Mouse (Mus musculus) heart, postnatal 0 days (tissue): ENCODE data around the gene Abraxas2. TPM values are rescaled to one million over a fixed set of nuclear protein-coding genes. Genes with fewer than 3 reads are reported as not detected.

Source experiments
- ATAC-seq: fragments of 200-750 bp; cut with Nextera tagmentation; 2 replicates; pipeline ENCODE4 v1.8.0; 2017; ENCODE audit warnings: low read depth, moderate number of reproducible peaks, moderate library complexity; ENCODE audit not compliant: insufficient read depth
- DNase-seq: peaks from one replicate; pipeline ENCODE4 v3.0.0-alpha.2; 2016; ENCODE audit warnings: low spot score
- H3K27ac ChIP-seq: fragments of 300-500 bp; sonication (generic); 2 replicates; pipeline ENCODE4 v1.5.1; 2014; ENCODE audit warnings: low read depth, mild to moderate bottlenecking
- H3K27me3 ChIP-seq: fragments of 300-500 bp; sonication (generic); 2 replicates; pipeline ENCODE4 v1.6.1; 2014; ENCODE audit warnings: low read length, mixed read lengths; ENCODE audit not compliant: control insufficient read depth, insufficient read depth
- H3K36me3 ChIP-seq: fragments of 300-500 bp; sonication (generic); replicated peaks from 2 replicates; pipeline ENCODE4 v1.6.1; 2014; ENCODE audit warnings: low read length, mixed read lengths; ENCODE audit not compliant: control insufficient read depth, insufficient read depth
- H3K4me1 ChIP-seq: fragments of 300-500 bp; sonication (generic); 2 replicates; pipeline ENCODE4 v1.6.1; 2014; ENCODE audit warnings: antibody characterized with exemption; ENCODE audit not compliant: control insufficient read depth, insufficient read depth
- H3K4me2 ChIP-seq: fragments of 300-500 bp; sonication (generic); 2 replicates; pipeline ENCODE4 v1.6.1; 2014; ENCODE audit warnings: low read depth, mild to moderate bottlenecking, low read length, moderate library complexity
- H3K4me3 ChIP-seq: fragments of 300-500 bp; sonication (generic); 2 replicates; pipeline ENCODE4 v1.5.1; 2014; ENCODE audit warnings: low read depth, low read length
- H3K9ac ChIP-seq: fragments of 300-500 bp; sonication (generic); replicated peaks from 2 replicates; pipeline ENCODE4 v1.6.1; 2014; ENCODE audit warnings: low read depth, low read length, mixed read lengths
- H3K9me3 ChIP-seq: fragments of 300-500 bp; sonication (generic); replicated peaks from 2 replicates; pipeline ENCODE4 v1.6.1; 2016; ENCODE audit warnings: low read length; ENCODE audit not compliant: control insufficient read depth
- CTCF ChIP-seq: IDR thresholded peaks from 2 replicates; pipeline ENCODE4 v1.5.1; 2016; ENCODE audit warnings: antibody characterized with exemption, control low read depth, low read depth
- EP300 ChIP-seq: IDR thresholded peaks from 2 replicates; pipeline ENCODE4 v1.6.1; 2016; ENCODE audit warnings: antibody characterized with exemption, low read depth
- WGBS: fragments of 180-500 bp; shearing (Covaris S2); extraction: QIAGEN DNeasy Blood & Tissue Kit; methylation state at CpG from one replicate; pipeline ENCODE4 v1.1.7; 2014; 5-methylcytosine and 5-hydroxymethylcytosine counted together
- polyA plus RNA-seq: library from polyadenylated mRNA; unstranded; fragments of >200 nt; fragmentation: Nextera tagmentation; extraction: Ambion mirVana; gene quantifications from 2 replicates; pipeline ENCODE4 v1.2.1, GENCODE M21; 2015
- total RNA-seq: library from RNA; depleted of rRNA; stranded (reverse); fragments of >200 nt; gene quantifications from 2 replicates; pipeline ENCODE4 v1.2.3, GENCODE M21; 2014; ENCODE audit warnings: low replicate concordance; rRNA removed

Gene Abraxas2
- total and polyA plus RNA-seq, 2 experiments from 2014 or later: 24.1 to 25.7 TPM

DNA sequence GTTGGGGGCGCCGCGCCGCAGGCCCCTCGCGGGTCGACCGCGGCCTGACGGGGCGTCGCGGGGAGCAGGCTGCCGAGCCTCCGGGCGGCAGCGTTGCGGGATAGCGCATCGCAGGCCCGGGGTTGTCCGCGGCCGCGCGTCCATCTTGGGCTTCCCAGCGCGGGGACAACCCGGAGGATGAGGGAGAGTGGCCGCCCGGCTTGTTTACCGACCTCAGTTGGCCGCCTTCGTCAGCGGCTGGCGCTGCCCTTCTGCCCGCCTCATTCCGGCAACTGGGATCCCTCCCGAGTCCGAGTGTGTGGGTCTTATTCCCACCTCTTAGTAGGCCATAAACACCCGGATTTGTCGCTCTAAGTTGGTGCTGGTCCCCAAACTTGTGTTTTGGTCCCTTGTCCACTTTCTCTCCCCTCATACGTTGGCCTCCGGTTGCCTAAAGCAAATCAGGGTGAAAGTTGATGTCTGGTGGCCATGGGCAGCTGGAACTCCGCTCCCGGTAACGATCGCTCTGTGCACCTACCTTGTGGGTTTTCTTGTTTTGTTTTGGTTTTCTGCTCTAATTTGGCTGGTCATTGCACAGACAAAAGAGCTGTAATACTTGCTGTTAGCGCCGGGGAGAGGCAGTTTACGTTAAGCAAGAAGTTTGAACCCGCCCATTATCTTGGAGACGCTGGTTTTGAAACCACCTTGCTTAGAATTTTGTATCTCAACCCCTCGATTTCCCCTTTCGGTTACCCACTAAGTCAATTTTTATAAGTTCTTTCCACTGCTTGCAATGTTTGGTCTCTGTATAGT is 72.7 kb downstream of the Abraxas2 start:
- ATAC-seq: peak; percentile 32; the same call in 1 of the 2 replicates
- under 1% methylated on average over 55 of the region's 55 CpGs for WGBS

DNA sequence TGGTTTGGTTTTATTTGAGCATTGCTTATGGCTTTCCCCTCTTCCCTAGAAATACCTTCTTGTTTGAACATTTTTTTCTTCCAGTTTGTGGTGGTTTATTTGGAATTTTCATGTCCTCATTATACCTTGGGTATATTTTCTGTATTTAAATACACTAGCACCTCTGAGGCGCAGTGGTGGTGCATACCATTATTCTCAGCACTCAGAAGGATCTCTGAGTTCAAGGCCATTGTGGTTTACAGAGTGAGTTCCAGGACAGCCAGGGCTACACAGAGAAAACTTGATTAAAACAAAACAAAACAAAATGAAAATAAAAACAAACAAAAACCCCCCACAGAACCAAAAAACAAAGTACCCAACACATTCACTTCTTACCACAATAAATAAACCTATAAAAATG is 74.3 kb downstream of the Abraxas2 start:
- Histone ChIP-seq H3K4me3 (no peak overlapping the region), H3K36me3 (no peaks in the 10 kb centered on the region), H3K4me2 (no peak overlapping the region), H3K9me3 (no peaks in the 10 kb centered on the region), H3K9ac (no peak overlapping the region), H3K27ac (no peak overlapping the region), H3K27me3 (no peaks in the 10 kb centered on the region), H3K4me1 (peaks cover 7% of the 10 kb centered on the region; the same call in 1 of the 2 replicates)
- 90% methylated on average over 1 of the region's 1 CpGs for WGBS
- TF ChIP-seq CTCF: no peak
- TF ChIP-seq EP300: no peak
- DNase-seq (no peak), ATAC-seq (no peak)

More for the DNA sequence above, 72.7 kb downstream of the Abraxas2 start:
- DNase-seq: peak; percentile 29
- Histone ChIP-seq H3K4me3 (peak overlapping the region; percentile 91), H3K4me1 (peaks cover 7% of the 10 kb centered on the region; the same call in 1 of the 2 replicates), H3K9ac (peak overlapping the region; percentile 93), H3K27ac (peak overlapping the region; percentile 98), H3K9me3 (no peaks in the 10 kb centered on the region), H3K4me2 (peak overlapping the region; percentile 77), H3K36me3 (no peaks in the 10 kb centered on the region), H3K27me3 (no peaks in the 10 kb centered on the region)
- TF ChIP-seq EP300: no peak
- no peak for TF ChIP-seq CTCF

Other genes starting within 250 kb of the Abraxas2 start
- gene Lhpp, start 248.6 kb upstream of the Abraxas2 start, total RNA-seq: 32.2 and 40.1 TPM in 2 replicates
- gene Lhpp, start 248.6 kb upstream of the Abraxas2 start, polyA plus RNA-seq: 21.3 and 22.9 TPM in 2 replicates
- gene Fam53b, start 45.3 kb upstream of the Abraxas2 start, total RNA-seq: 18.6 and 28.6 TPM in 2 replicates
- gene Fam53b, start 45.3 kb upstream of the Abraxas2 start, polyA plus RNA-seq: 11.4 and 13.1 TPM in 2 replicates
- gene Eef1akmt2, start 6.6 kb upstream of the Abraxas2 start, total RNA-seq: 21.1 and 22.7 TPM in 2 replicates
- gene Eef1akmt2, start 6.6 kb upstream of the Abraxas2 start, polyA plus RNA-seq: 29.2 and 32.5 TPM in 2 replicates
- 19.9 and 49.6 TPM in 2 replicates for gene Zranb1, start 71.9 kb downstream of the Abraxas2 start, total RNA-seq
- 8.9 and 9.9 TPM in 2 replicates for gene Zranb1, start 71.9 kb downstream of the Abraxas2 start, polyA plus RNA-seq